Mouse (Mus musculus) retina, postnatal 1 day (tissue): ENCODE data around the gene Arid1b.

Experiments used
- DNase-seq: peaks from one replicate; pipeline ENCODE4 v3.0.0-alpha.2; 2012

Gene Arid1b

GRCm38 (mm10) chr17:5164794-5165193 is 170.7 kb downstream of the Arid1b start:
- no peak for DNase-seq

- no peak for DNase-seq
These were observed 171.2 kb downstream of the Arid1b start for GRCm38 (mm10) chr17:5165201-5165825.

GRCm38 (mm10) chr17:5166175-5166574 is 172.0 kb downstream of the Arid1b start:
- no peak for DNase-seq

GRCm38 (mm10) chr17:5168046-5168445 is 173.9 kb downstream of the Arid1b start:
- DNase-seq, result no peak

- no peak for DNase-seq
These were observed 174.5 kb downstream of the Arid1b start for GRCm38 (mm10) chr17:5168640-5169039.

- no peak for DNase-seq
These were observed 176.2 kb downstream of the Arid1b start for GRCm38 (mm10) chr17:5170321-5170720.

- no peak for DNase-seq
These were observed 177.3 kb downstream of the Arid1b start for GRCm38 (mm10) chr17:5171467-5171866.

- no peak for DNase-seq
These were observed 180.4 kb downstream of the Arid1b start for GRCm38 (mm10) chr17:5174426-5175020.

- no peak for DNase-seq
These were observed 181.4 kb downstream of the Arid1b start for GRCm38 (mm10) chr17:5175535-5175934.

- DNase-seq, result no peak
These were observed 182.2 kb downstream of the Arid1b start for GRCm38 (mm10) chr17:5176315-5176714.

- DNase-seq, result no peak
These were observed 184.4 kb downstream of the Arid1b start for GRCm38 (mm10) chr17:5178534-5178933.

- no peak for DNase-seq
These were observed 184.9 kb downstream of the Arid1b start for GRCm38 (mm10) chr17:5179004-5179403.

- no peak for DNase-seq
These were observed 185.3 kb downstream of the Arid1b start for GRCm38 (mm10) chr17:5179412-5179811.

GRCm38 (mm10) chr17:5179925-5180525 is 185.9 kb downstream of the Arid1b start:
- no peak for DNase-seq

- no peak for DNase-seq
These were observed 186.8 kb downstream of the Arid1b start for GRCm38 (mm10) chr17:5180925-5181324.

GRCm38 (mm10) chr17:5182493-5182892 is 188.4 kb downstream of the Arid1b start:
- no peak for DNase-seq

- no peak for DNase-seq
These were observed 191.4 kb downstream of the Arid1b start for GRCm38 (mm10) chr17:5185501-5185900.

GRCm38 (mm10) chr17:5187546-5187945 is 193.4 kb downstream of the Arid1b start:
- no peak for DNase-seq

- DNase-seq, result no peak
These were observed 194.3 kb downstream of the Arid1b start for GRCm38 (mm10) chr17:5188400-5188799.

GRCm38 (mm10) chr17:5189551-5190351 is 195.6 kb downstream of the Arid1b start:
- peak; percentile 95 for DNase-seq

GRCm38 (mm10) chr17:5190367-5190766 is 196.2 kb downstream of the Arid1b start:
- DNase-seq, result peak; percentile 56

- no peak for DNase-seq
These were observed 200.2 kb downstream of the Arid1b start for GRCm38 (mm10) chr17:5194157-5194916.

GRCm38 (mm10) chr17:5195397-5195796 is 201.3 kb downstream of the Arid1b start:
- DNase-seq, result no peak
